8 mouse cellular contexts compared by ENCODE assay signal in the genomic region with DNA sequence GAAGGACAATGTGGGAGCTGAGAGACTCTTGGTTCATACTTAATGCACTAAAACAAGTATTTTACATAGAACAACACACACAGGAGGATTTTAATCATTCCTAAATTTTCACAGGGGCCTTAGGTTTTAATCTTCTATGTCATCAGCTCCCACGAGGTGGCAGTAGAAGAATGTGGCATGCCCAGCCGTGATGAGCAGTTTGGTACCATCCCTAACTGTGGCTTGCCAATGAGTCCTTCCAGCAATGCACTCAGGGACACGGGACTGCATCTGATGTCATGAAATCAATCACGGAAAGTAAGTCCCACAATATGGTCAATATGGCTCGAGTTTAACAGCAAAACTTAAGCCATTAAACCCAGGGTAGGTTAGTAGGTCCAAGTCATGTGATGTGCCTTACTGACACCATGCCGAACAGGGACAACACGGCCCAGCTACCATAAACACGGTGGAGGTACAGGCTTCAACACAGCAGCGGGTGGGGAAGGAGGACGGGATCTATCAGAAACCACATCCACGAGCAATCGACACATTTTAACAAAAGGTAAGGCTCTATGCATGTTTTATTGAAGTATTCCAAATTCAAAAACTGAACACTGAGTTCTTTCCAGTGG.
DNase-seq lines count a peak whose midpoint lies in the region; ATAC-seq lines count a peak whose summit lies in the region.

No protein-coding gene starts in this region.

- H3K4me3 ChIP-seq in heart, embryonic 11.5 days (ENCODE audit: low read depth, low read length) = no peak overlapping the region

- H3K4me2 ChIP-seq in heart, embryonic 11.5 days = no peak overlapping the region

- H3K9ac ChIP-seq in heart, embryonic 11.5 days (ENCODE audit: low read depth, low read length) = no peak overlapping the region

- no peaks in the 10 kb centered on the region for H3K27me3 ChIP-seq in heart, embryonic 11.5 days (ENCODE audit: control insufficient read depth, insufficient read depth, low read length)

- no peak for ATAC-seq in heart, embryonic 11.5 days (replicated peaks; ENCODE audit: insufficient number of reproducible peaks, low FRiP score, low TSS enrichment)
- ATAC-seq in granulocyte monocyte progenitor cell, adult 5-6 weeks (replicated peaks; ENCODE audit: poor library complexity, severe bottlenecking) = peak; percentile 71

- DNase-seq in heart, adult 11 months = peak; percentile 89
- DNase-seq in ZHBTc4 (ENCODE audit: low read depth, low spot score) = peak; percentile 67
- peak; percentile 82 to 83 for DNase-seq in cerebellum, postnatal 14 days
- peak; percentile 59 to 88 for DNase-seq in layer of hippocampus, adult 18-20 months (ENCODE audit: low spot score in 2 of 2)
- peak; percentile 75 for DNase-seq in lung, postnatal 36 days
- DNase-seq in right cerebral cortex, postnatal 10 days (ENCODE audit: low spot score in 2 of 2) = peak; percentile 69 to 79

- 0 out of 2 replicates have a peak, but pooled peaks cover 9% of the 10 kb centered on the region for H3K4me1 ChIP-seq in heart, embryonic 11.5 days (ENCODE audit: control insufficient read depth, insufficient read depth, low read length)

- H3K9me3 ChIP-seq in heart, embryonic 11.5 days (replicated peaks; ENCODE audit: control insufficient read depth, low read length) = no peaks in the 10 kb centered on the region

- no peak overlapping the region for H3K27ac ChIP-seq in heart, embryonic 11.5 days (ENCODE audit: low read depth, low read length)

- no peaks in the 10 kb centered on the region for H3K36me3 ChIP-seq in heart, embryonic 11.5 days (ENCODE audit: control insufficient read depth, insufficient read depth, low read length)

- WGBS in heart, embryonic 11.5 days (ENCODE audit: insufficient replicate concordance) = 67% methylated on average over 12 of the region's 12 CpGs
